ENCODE assay signal across 8 mouse cellular contexts in the genomic region with DNA sequence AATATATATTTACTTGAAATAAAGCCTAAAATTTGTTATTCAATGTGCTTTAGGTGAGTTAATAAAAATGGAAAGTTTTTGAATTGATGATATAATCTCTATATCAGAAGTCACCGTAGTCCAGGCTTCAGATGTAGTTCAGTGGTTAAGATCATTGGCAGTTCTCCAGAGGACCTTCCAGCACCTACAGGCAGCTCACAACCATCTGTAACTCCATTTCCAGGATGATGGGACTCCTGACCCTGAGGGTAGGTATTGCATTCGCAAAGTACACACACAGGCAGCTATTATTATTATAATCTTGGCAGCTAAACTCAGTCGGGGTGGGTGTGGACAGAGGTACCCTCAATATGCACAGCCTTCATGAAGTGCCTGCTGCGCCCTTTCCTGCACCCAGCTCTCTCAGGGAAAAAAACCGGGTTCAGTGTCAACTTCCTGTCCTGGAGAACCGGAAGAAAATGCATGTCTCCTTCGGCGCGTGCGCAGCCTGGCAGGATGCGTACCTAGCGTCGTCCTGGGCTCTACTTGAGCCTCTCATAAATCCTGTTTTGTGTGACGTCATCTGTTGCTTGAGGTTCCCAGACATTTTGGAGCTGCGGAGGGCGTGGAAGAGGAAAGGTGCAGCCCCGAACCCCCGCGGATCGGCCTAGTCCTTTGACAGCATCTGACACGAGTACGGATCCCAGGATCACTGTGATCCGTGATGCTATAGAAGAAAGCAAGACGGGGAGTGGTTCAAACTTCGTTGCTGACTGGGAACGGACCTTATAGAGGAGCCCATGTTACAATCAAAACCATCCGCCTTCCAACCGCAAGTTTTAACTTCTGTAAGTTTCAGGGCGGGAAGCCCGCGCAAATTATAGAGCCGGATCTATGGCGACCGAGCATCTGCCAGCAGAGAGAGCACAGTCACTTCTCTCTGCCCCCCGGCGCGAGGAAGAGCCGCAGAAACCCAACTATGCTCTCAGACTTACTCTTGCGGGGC. TPM values are rescaled to one million over a fixed set of nuclear protein-coding genes. Genes with fewer than 3 reads are reported as not detected.
A peak's percentile ranks its signal among the peaks of the same experiment; 100 is the strongest.
DNase-seq lines count a peak whose midpoint lies in the region; ATAC-seq and TF ChIP-seq lines count a peak whose summit lies in the region.

A gene (plus strand): TSS at position 551 of the 985 bp plus-strand sequence.

- peak within 1 kb of the TSS; percentile 77 for H3K4me3 ChIP-seq in heart, embryonic 12.5 days
- H3K4me3 ChIP-seq in kidney, postnatal 0 days (replicated peaks; ENCODE audit: low read depth, low read length) = peak within 1 kb of the TSS; percentile 75
- peak within 1 kb of the TSS; percentile 62 for H3K4me3 ChIP-seq in liver, embryonic 11.5 days (ENCODE audit: low read depth, low read length)
- peak within 1 kb of the TSS; percentile 69 for H3K4me3 ChIP-seq in stomach, embryonic 14.5 days (ENCODE audit: low read depth, low read length)

- TF ChIP-seq CTCF in kidney, postnatal 0 days (IDR thresholded peaks at IDR 0.05; ENCODE audit: low read depth) = no peak

- no peaks in the 10 kb centered on the region for H3K27me3 ChIP-seq in heart, embryonic 12.5 days (replicated peaks)
- no peaks in the 10 kb centered on the region for H3K27me3 ChIP-seq in kidney, postnatal 0 days (ENCODE audit: insufficient read depth, low read length)
- H3K27me3 ChIP-seq in liver, embryonic 11.5 days (replicated peaks; ENCODE audit: control insufficient read depth, insufficient read depth, low read length) = no peaks in the 10 kb centered on the region
- no peaks in the 10 kb centered on the region for H3K27me3 ChIP-seq in stomach, embryonic 14.5 days (ENCODE audit: control insufficient read depth, insufficient read depth, low read length)

- H3K9ac ChIP-seq in heart, embryonic 12.5 days = peak within 1 kb of the TSS; percentile 83
- H3K9ac ChIP-seq in kidney, postnatal 0 days (ENCODE audit: low read depth, low read length) = peak within 1 kb of the TSS; percentile 76
- peak within 1 kb of the TSS; percentile 69 for H3K9ac ChIP-seq in liver, embryonic 11.5 days (ENCODE audit: low read depth, low read length)
- H3K9ac ChIP-seq in stomach, embryonic 14.5 days (replicated peaks; ENCODE audit: low read depth, low read length) = peak within 1 kb of the TSS; percentile 51

- no peaks in the 10 kb centered on the region for H3K9me3 ChIP-seq in heart, embryonic 12.5 days (replicated peaks)
- H3K9me3 ChIP-seq in kidney, postnatal 0 days (replicated peaks; ENCODE audit: low read length) = no peaks in the 10 kb centered on the region
- H3K9me3 ChIP-seq in liver, embryonic 11.5 days (ENCODE audit: control insufficient read depth, low read length) = no peaks in the 10 kb centered on the region
- no peaks in the 10 kb centered on the region for H3K9me3 ChIP-seq in stomach, embryonic 14.5 days (ENCODE audit: control insufficient read depth, low read depth, low read length)

- WGBS in heart, embryonic 12.5 days = 2% methylated on average over 39 of the region's 39 CpGs
- 2% methylated on average over 39 of the region's 39 CpGs for WGBS in kidney, postnatal 0 days
- 3% methylated on average over 39 of the region's 39 CpGs for WGBS in liver, embryonic 11.5 days
- WGBS in stomach, embryonic 14.5 days = 2% methylated on average over 39 of the region's 39 CpGs

- H3K4me2 ChIP-seq in heart, embryonic 12.5 days = peak within 1 kb of the TSS; percentile 83
- peak within 1 kb of the TSS; percentile 83 for H3K4me2 ChIP-seq in kidney, postnatal 0 days (ENCODE audit: low read length)
- H3K4me2 ChIP-seq in liver, embryonic 11.5 days = peak within 1 kb of the TSS; percentile 63
- peak within 1 kb of the TSS; percentile 62 for H3K4me2 ChIP-seq in stomach, embryonic 14.5 days (replicated peaks; ENCODE audit: low read depth, low read length)

- ATAC-seq in erythroid progenitor cell, adult 5-6 weeks (replicated peaks; ENCODE audit: low FRiP score, poor library complexity, severe bottlenecking) = peak; percentile 93
- ATAC-seq in heart, embryonic 12.5 days (ENCODE audit: insufficient number of reproducible peaks, low FRiP score) = peak; percentile 90
- ATAC-seq in kidney, postnatal 0 days (replicated peaks; ENCODE audit: low FRiP score, low read depth) = peak; percentile 96
- peak; percentile 95 for ATAC-seq in liver, embryonic 11.5 days (replicated peaks; ENCODE audit: low FRiP score)
- ATAC-seq in stomach, embryonic 14.5 days (ENCODE audit: insufficient number of reproducible peaks, insufficient read depth, low FRiP score, low read depth) = peak; percentile 96

- peak within 1 kb of the TSS; percentile 92 for H3K27ac ChIP-seq in heart, embryonic 12.5 days (ENCODE audit: poor library complexity, severe bottlenecking)
- peak within 1 kb of the TSS; percentile 87 for H3K27ac ChIP-seq in kidney, postnatal 0 days
- peak within 1 kb of the TSS; percentile 58 for H3K27ac ChIP-seq in liver, embryonic 11.5 days (ENCODE audit: low read depth, low read length)
- peak within 1 kb of the TSS; percentile 91 for H3K27ac ChIP-seq in stomach, embryonic 14.5 days (ENCODE audit: low read length)

- H3K36me3 ChIP-seq in heart, embryonic 12.5 days = peaks cover 36% of the 10 kb centered on the region
- H3K36me3 ChIP-seq in kidney, postnatal 0 days (ENCODE audit: insufficient read depth, low read length) = peaks cover 23% of the 10 kb centered on the region
- H3K36me3 ChIP-seq in liver, embryonic 11.5 days (ENCODE audit: control insufficient read depth, insufficient read depth, low read length) = peaks cover 10% of the 10 kb centered on the region
- peaks cover 12% of the 10 kb centered on the region for H3K36me3 ChIP-seq in stomach, embryonic 14.5 days (ENCODE audit: control insufficient read depth, insufficient read depth, low read length)

- DNase-seq in CD4-positive helper T cell, adult 2 months (ENCODE audit: low read depth, low spot score) = peak; percentile 98
- peak; percentile 95 for DNase-seq in brain, embryonic 18.5 days (ENCODE audit: low read depth, low spot score)
- peak; percentile 99 for DNase-seq in kidney, postnatal 0 days (ENCODE audit: low spot score)
- DNase-seq in liver, embryonic 11.5 days (ENCODE audit: low spot score) = peak; percentile 82
- peak; percentile 96 for DNase-seq in naive thymus-derived CD4-positive, alpha-beta T cell, adult 2 months (ENCODE audit: low read depth)

- peaks cover 29% of the 10 kb centered on the region for H3K4me1 ChIP-seq in heart, embryonic 12.5 days (replicated peaks)
- H3K4me1 ChIP-seq in kidney, postnatal 0 days (replicated peaks; ENCODE audit: insufficient read depth, low read length) = peaks cover 11% of the 10 kb centered on the region
- H3K4me1 ChIP-seq in liver, embryonic 11.5 days (replicated peaks; ENCODE audit: control insufficient read depth, insufficient read depth, low read length) = peaks cover 7% of the 10 kb centered on the region
- H3K4me1 ChIP-seq in stomach, embryonic 14.5 days (ENCODE audit: control insufficient read depth, insufficient read depth, low read length) = peaks cover 4% of the 10 kb centered on the region; the same call in 1 of the 2 replicates

RNA-seq across cellular contexts. Expression of the gene that starts here (rescaled TPM):
- total RNA-seq in erythroid progenitor cell, adult 5-6 weeks (2015; ENCODE audit: low replicate concordance) = 6.5 and 10.9 TPM in 2 replicates
- total RNA-seq in erythroid progenitor cell, adult 5-6 weeks (2017; ENCODE audit: low replicate concordance) = 4.5 and 5.1 TPM in 2 replicates
- 6.2 and 6.3 TPM in 2 replicates for polyA plus RNA-seq in heart, embryonic 12.5 days (2016; fragmentation: Nextera tagmentation; extraction: Ambion mirVana)
- polyA plus RNA-seq in kidney, postnatal 0 days (2015; fragmentation: Nextera tagmentation; extraction: Ambion mirVana) = 8.1 and 8.7 TPM in 2 replicates
- polyA plus RNA-seq in liver, embryonic 11.5 days (2014; fragmentation: Nextera tagmentation; extraction: Ambion mirVana) = 4.6 and 6.3 TPM in 2 replicates
- 10.4 and 11.9 TPM in 2 replicates for polyA plus RNA-seq in stomach, embryonic 14.5 days (2014; fragmentation: Nextera tagmentation; extraction: Ambion mirVana)

Comparison
In these comparisons a context has a peak if more than half of its experiments do, and no peak if none do; other contexts are left out.
1. Peak in every context shown above with its lines: DNase-seq, ATAC-seq, H3K4me3 ChIP-seq and H3K27ac ChIP-seq.